Mouse (Mus musculus) cerebellum, adult 2 months (tissue): Measurements from ENCODE around the gene Wnt7b. TPM values are rescaled to one million over a fixed set of nuclear protein-coding genes. Genes with fewer than 3 reads are reported as not detected.

Source experiments
- DNase-seq, 2 experiments: peaks; one replicate each; pipeline ENCODE4 v3.0.0; 2021
- H3K27ac ChIP-seq: fragments of 200-500 bp; 2 replicates; pipeline ENCODE4 v1.5.1; 2012; ENCODE audit warnings: low read length, control low read depth, inconsistent platforms; ENCODE audit not compliant: insufficient read depth
- H3K27me3 ChIP-seq: fragments of 200-500 bp; 2 replicates; pipeline ENCODE4 v1.6.1; 2012; ENCODE audit warnings: inconsistent platforms, mild to moderate bottlenecking, low read length, moderate library complexity; ENCODE audit not compliant: control insufficient read depth, insufficient read depth
- H3K4me1 ChIP-seq: fragments of 200-500 bp; 2 replicates; pipeline ENCODE4 v1.6.1; 2011; ENCODE audit warnings: low read length; ENCODE audit not compliant: control insufficient read depth, insufficient read depth
- H3K4me3 ChIP-seq: fragments of 200-500 bp; replicated peaks from 2 replicates; pipeline ENCODE3; 2011; ENCODE audit warnings: mild to moderate bottlenecking, low read depth, low read length, control low read depth; ENCODE audit not compliant: insufficient read depth
- CTCF ChIP-seq: fragments of 200-500 bp; IDR thresholded peaks from 2 replicates; pipeline ENCODE4 v1.5.1; 2011; ENCODE audit warnings: low read depth, mild to moderate bottlenecking, control low read depth, low read length, moderate library complexity, borderline replicate concordance; ENCODE audit not compliant: insufficient read depth
- POLR2A ChIP-seq: fragments of 200-500 bp; IDR thresholded peaks from 2 replicates; pipeline ENCODE4 v1.6.1; 2011; ENCODE audit warnings: low read length, control low read depth, borderline replicate concordance; ENCODE audit not compliant: insufficient read depth
- WGBS: fragments of 180-500 bp; shearing (Covaris S2); methylation state at CpG from one replicate; pipeline ENCODE4 v1.1.7; 2018; 5-methylcytosine and 5-hydroxymethylcytosine counted together
- polyA plus RNA-seq: library from polyadenylated mRNA; depleted of rRNA; stranded (reverse); fragments of >200 nt; gene quantifications from 2 replicates; pipeline ENCODE4 v1.2.3, GENCODE M21; 2012

The Wnt7b gene
- polyA plus RNA-seq, 1 experiment, result 14.7 TPM

DNA sequence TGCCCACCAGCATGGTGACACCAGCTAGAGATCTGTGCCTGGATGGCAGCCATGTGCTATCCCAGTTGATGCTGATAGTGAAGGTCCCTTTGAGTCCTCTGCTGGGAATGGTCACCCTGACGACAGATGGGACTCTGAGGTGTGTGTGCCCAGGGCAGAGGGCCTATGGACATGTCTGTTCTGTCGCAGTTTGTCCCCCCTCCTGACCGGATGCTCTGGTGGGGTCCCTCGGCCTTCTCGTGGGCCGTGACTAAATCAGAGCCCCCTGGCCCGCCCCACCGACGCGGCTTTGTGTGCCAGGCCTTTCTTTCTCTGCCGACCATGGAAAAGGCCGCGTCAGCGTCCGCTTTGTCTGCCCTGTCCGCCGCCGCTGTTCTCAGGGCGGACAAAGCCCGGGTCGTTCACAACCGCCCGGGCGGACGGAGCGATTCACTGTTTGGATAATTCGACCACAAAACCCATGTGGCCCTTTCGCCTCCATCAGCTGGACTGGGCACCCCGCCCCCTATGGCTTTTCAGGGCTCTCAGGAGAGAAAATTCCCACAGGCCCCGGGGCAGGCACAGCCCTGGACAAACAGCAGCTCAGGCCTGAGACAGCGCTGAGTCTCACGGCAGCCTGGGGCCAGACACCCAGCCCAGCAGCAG lies 74.8 kb downstream of the Wnt7b start:
- Histone ChIP-seq H3K27me3 (no peaks in the 10 kb centered on the region), H3K4me3 (no peak overlapping the region), H3K4me1 (peaks cover 3% of the 10 kb centered on the region; the same call in 1 of the 2 replicates), H3K27ac (no peak overlapping the region)
- DNase-seq, result no peak
- TF ChIP-seq CTCF (no peak), POLR2A (no peak)
- WGBS, result 69% methylated on average over 32 of the region's 32 CpGs

DNA sequence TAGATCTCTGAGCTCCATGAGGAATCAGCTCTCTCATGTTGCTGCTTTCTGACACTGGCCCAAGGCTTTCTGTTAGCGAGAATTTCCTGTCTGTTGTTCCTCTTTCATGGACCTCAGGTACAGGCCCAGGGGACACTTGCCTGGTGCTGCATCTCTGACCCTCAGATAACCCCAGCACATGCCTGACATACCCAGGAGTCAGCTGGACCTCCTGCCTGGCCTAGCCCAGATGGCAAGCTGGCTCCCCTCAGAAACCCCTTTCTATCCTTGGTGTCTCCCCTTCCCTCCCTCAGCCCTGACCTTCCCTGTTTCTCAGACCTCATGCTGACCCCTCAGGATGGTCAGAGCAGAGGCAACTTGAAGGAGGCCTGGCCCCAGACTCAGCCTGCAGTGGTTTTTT lies 75.6 kb downstream of the Wnt7b start:
- DNase-seq, result no peak
- Histone ChIP-seq H3K27ac (no peak overlapping the region), H3K4me1 (peaks cover 3% of the 10 kb centered on the region; the same call in 1 of the 2 replicates), H3K4me3 (no peak overlapping the region), H3K27me3 (no peaks in the 10 kb centered on the region)
- TF ChIP-seq CTCF (no peak), POLR2A (no peak)
- 91% methylated on average over 1 of the region's 1 CpGs for WGBS

DNA sequence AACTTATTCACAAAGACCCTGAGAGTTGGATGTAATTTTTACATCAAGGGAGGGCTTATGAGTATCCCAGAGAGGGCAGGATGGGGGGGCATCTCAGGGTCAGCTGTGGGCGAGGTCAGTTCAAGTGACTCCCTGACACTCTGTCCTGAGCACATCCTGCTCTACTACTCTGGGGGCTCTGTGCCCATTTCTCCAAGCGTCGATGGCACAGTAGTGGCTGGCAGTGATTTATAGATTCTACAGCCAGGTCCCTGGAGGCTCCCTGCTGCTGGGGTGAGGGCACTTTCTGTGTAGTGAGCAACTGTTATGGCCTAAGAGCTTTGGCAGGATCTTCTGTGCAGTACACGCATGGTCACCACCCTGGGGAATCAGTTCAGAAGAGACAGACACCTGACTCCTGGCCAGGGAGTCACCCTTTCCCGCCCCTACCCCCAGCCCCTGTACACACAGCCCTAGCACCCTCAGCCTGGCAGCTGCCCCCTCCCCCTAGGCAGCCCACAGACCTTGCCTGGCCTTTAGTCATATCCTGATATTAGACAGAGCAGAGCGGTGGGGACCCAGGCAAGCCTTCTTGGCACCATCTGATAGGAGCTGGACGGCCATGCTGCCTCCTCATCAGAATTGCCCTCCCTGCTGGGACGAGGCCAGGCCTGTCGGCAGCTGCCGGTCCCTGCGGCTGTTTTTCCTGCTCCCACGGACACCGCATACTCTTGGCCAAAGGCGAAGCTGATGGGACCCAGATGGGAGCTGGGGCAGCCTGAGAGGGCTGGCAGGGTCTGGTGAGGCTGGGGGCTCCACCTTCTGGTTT lies 77.0 kb downstream of the Wnt7b start:
- peak in 1 of 2 experiments; percentile 25 for DNase-seq
- Histone ChIP-seq H3K4me1 (peaks cover 3% of the 10 kb centered on the region; the same call in 1 of the 2 replicates), H3K4me3 (no peak overlapping the region), H3K27ac (no peak overlapping the region), H3K27me3 (no peaks in the 10 kb centered on the region)
- 21% methylated on average over 14 of the region's 14 CpGs for WGBS
- no peak for TF ChIP-seq CTCF
- no peak for TF ChIP-seq POLR2A

DNA sequence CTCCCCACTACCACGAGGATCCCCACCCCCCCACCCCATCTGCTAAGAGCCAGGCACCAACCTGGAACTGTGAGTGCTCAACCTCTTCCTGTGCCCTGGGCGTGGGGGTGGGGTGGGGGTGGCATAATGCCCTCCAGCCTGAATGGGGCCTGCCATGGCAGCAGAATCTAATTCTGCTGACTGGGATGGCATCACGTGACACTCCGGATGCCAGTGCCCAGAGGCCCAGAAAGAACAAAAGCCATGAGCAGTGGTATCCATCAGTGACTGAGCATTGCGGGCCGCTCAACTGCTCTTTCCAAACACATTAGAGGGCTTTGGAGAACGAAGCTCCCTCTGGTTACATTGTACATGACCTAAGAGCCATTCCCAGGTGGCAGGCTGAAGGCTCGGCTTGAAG lies 79.1 kb downstream of the Wnt7b start, which contains the start of gene 7530416G11Rik:
7530416G11Rik (minus strand) TSS at position 101 of the 400 bp plus-strand sequence.
- no peak within 1 kb of the TSS for H3K4me3 ChIP-seq
- TF ChIP-seq CTCF, result no peak
- TF ChIP-seq POLR2A, result no peak
- WGBS, result 85% methylated on average over 8 of the region's 8 CpGs
- DNase-seq, result no peak
- H3K27me3 ChIP-seq, result no peaks in the 10 kb centered on the region
- H3K4me1 ChIP-seq, result peaks cover 3% of the 10 kb centered on the region; the same call in 1 of the 2 replicates
- no peak within 1 kb of the TSS for H3K27ac ChIP-seq

DNA sequence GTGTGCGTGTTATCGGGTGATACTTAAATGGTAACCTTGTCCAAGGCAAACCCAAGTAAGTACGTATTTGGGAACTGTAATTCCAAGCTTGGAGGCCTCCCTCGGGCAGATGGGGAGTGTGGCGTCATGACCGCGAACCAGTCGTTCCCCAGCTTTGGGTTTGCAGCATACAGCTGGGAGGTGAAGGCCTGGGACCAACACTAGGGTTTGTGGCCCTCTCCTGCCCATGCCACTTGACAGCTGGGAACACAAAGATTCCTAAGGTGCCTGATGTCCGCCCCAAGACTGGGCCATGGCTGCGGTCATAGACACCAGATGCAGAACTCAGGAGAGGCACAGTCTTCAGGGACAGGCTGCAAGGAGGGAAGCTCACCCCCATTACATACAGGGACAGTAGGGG lies 82.0 kb downstream of the Wnt7b start:
- TF ChIP-seq POLR2A (no peak), CTCF (no peak)

DNA sequence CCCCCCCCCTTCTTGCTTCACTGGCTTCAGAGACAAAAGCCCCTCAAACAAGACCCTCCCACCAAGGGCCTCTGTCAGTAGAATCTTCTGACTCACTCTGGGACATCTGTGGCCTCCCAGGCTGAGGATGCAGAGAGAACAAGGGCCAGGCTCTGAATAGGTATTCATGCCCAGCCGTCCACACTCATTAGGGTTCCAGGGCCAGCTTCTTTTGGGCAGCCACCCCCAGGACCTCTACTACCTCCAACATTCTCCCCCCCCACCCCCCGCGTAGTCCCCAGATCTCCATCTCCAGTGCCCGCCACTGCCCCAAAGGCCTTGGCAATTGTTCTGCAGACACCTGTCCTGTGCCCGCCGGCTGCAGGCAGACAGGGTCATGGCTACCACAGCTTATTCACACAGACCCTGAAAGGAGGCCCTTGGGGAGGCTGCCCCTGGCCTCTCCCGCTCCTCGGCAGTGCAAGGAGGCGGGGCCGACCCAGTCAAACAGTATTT lies 84.2 kb downstream of the Wnt7b start:
- Histone ChIP-seq H3K4me1 (peaks cover 11% of the 10 kb centered on the region), H3K27me3 (no peaks in the 10 kb centered on the region), H3K4me3 (no peak overlapping the region), H3K27ac (no peak overlapping the region)
- WGBS, result 40% methylated on average over 10 of the region's 10 CpGs
- DNase-seq, result no peak
- TF ChIP-seq CTCF (no peak), POLR2A (no peak)

More for the DNA sequence above, 82.0 kb downstream of the Wnt7b start:
- H3K4me1 ChIP-seq, result no peaks in the 10 kb centered on the region
- WGBS, result 92% methylated on average over 10 of the region's 10 CpGs
- no peak overlapping the region for H3K4me3 ChIP-seq
- no peaks in the 10 kb centered on the region for H3K27me3 ChIP-seq
- no peak overlapping the region for H3K27ac ChIP-seq
- DNase-seq, result no peak

DNA sequence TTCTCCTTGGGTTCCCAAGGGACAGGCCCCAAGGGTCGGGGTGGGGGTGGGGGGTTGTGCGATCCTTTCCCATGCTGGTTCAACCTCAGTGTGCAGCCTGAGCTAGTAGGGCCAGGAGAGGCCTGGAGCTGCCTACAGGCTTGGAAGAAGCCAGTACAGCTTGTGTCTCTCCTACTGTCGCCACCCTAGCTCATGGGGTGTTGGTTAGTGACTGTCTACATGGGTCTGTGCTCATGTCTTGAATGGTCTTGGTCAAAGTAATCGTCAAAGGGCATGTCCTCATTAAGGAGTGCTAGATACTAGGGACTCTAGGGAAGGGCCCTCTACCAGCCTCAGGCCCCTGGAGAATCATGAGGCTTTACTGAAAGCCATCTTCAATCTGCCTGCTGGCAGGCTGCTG lies 84.7 kb downstream of the Wnt7b start:
- no peak for TF ChIP-seq POLR2A
- no peak for TF ChIP-seq CTCF
- WGBS, result 92% methylated on average over 4 of the region's 4 CpGs
- no peak overlapping the region for H3K27ac ChIP-seq
- H3K27me3 ChIP-seq, result no peaks in the 10 kb centered on the region
- no peak for DNase-seq
- H3K4me1 ChIP-seq, result peaks cover 11% of the 10 kb centered on the region
- H3K4me3 ChIP-seq, result no peak overlapping the region

DNA sequence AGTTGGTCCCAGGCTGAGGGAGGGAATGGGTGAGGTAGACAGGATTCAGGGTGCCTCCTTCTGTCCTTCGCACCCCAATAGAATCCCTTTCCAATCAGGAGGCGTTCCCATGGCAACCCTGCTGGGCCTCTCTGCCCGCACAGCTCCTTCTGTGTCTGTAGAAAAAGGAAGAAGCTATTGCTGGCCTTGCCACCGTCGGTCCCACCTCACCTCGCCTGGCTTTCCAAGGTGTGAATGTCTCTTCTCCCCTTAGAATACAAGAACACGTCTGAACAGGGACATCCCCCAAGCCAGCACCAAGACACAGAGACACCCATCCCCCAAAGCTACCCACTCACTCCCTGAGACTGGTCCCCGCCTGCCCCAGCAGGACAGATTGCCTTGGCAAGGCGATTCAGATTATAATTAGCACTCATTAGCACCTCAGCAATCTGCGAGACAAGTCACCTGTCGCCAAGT lies 88.1 kb downstream of the Wnt7b start:
- Histone ChIP-seq H3K4me1 (peaks cover 11% of the 10 kb centered on the region), H3K4me3 (no peak overlapping the region), H3K27ac (no peak overlapping the region), H3K27me3 (no peaks in the 10 kb centered on the region)
- peak; percentile 27 to 47 for DNase-seq
- WGBS, result 7% methylated on average over 11 of the region's 11 CpGs
- TF ChIP-seq CTCF (no peak), POLR2A (no peak)
